Mouse (Mus musculus) forebrain, embryonic 11.5 days (tissue): ENCODE data around the gene Megf11. TPM values are rescaled to one million over a fixed set of nuclear protein-coding genes. Genes with fewer than 3 reads are reported as not detected.

Source experiments
- ATAC-seq: fragments of 200-750 bp; cut with Nextera tagmentation; replicated peaks from 2 replicates; pipeline ENCODE4 v1.8.0; 2017; ENCODE audit warnings: moderate TSS enrichment; ENCODE audit not compliant: low FRiP score
- DNase-seq: peaks from one replicate; pipeline ENCODE4 v3.0.0-alpha.2; 2017; ENCODE audit warnings: low spot score
- H3K27ac ChIP-seq: fragments of 300-500 bp; sonication (generic); 2 replicates; pipeline ENCODE4 v1.5.1; 2014; ENCODE audit warnings: low read depth, low read length
- H3K27me3 ChIP-seq: fragments of 300-500 bp; sonication (generic); 2 replicates; pipeline ENCODE4 v1.6.1; 2014; ENCODE audit warnings: mild to moderate bottlenecking, low read length, mixed read lengths; ENCODE audit not compliant: control insufficient read depth, insufficient read depth
- H3K36me3 ChIP-seq: fragments of 300-500 bp; sonication (generic); 2 replicates; pipeline ENCODE4 v1.6.1; 2014; ENCODE audit warnings: mild to moderate bottlenecking, low read length, moderate library complexity, mixed read lengths; ENCODE audit not compliant: control insufficient read depth, insufficient read depth
- H3K4me1 ChIP-seq: fragments of 300-500 bp; sonication (generic); replicated peaks from 2 replicates; pipeline ENCODE4 v1.6.1; 2014; ENCODE audit warnings: low read length, mixed read lengths; ENCODE audit not compliant: control insufficient read depth, insufficient read depth
- H3K4me2 ChIP-seq: fragments of 300-500 bp; sonication (generic); 2 replicates; pipeline ENCODE4 v1.6.1; 2014; ENCODE audit warnings: low read depth, mild to moderate bottlenecking, low read length, moderate library complexity, mixed read lengths; ENCODE audit not compliant: severe bottlenecking
- H3K4me3 ChIP-seq: fragments of 300-500 bp; sonication (generic); 2 replicates; pipeline ENCODE4 v1.5.1; 2014; ENCODE audit warnings: low read depth, low read length
- H3K9ac ChIP-seq: fragments of 300-500 bp; sonication (generic); 2 replicates; pipeline ENCODE4 v1.6.1; 2014; ENCODE audit warnings: low read length
- H3K9me3 ChIP-seq: fragments of 300-500 bp; sonication (generic); 2 replicates; pipeline ENCODE4 v1.6.1; 2016; ENCODE audit warnings: low read length, mixed read lengths; ENCODE audit not compliant: control insufficient read depth
- WGBS: fragments of 180-500 bp; shearing (Covaris S2); extraction: QIAGEN DNeasy Blood & Tissue Kit; methylation state at CpG from one replicate; pipeline ENCODE4 v1.1.7; 2014; 5-methylcytosine and 5-hydroxymethylcytosine counted together
- polyA plus RNA-seq: library from polyadenylated mRNA; unstranded; fragments of >200 nt; fragmentation: Nextera tagmentation; extraction: Ambion mirVana; gene quantifications from 2 replicates; pipeline ENCODE4 v1.2.1, GENCODE M21; 2014

Megf11 gene
- polyA plus RNA-seq, 1 experiment from 2014 or later = 3.3 TPM

GRCm38 (mm10) chr9:64347377-64347776 lies 38.0 kb upstream of the Megf11 start:
- ATAC-seq = no peak
- Histone ChIP-seq H3K4me1 (no peaks in the 10 kb centered on the region), H3K27ac (no peak overlapping the region), H3K4me3 (no peak overlapping the region), H3K4me2 (no peak overlapping the region), H3K27me3 (no peaks in the 10 kb centered on the region), H3K9ac (no peak overlapping the region), H3K9me3 (no peaks in the 10 kb centered on the region), H3K36me3 (no peaks in the 10 kb centered on the region)
- no peak for DNase-seq
- 0% methylated on average over 1 of the region's 1 CpGs for WGBS

DNA sequence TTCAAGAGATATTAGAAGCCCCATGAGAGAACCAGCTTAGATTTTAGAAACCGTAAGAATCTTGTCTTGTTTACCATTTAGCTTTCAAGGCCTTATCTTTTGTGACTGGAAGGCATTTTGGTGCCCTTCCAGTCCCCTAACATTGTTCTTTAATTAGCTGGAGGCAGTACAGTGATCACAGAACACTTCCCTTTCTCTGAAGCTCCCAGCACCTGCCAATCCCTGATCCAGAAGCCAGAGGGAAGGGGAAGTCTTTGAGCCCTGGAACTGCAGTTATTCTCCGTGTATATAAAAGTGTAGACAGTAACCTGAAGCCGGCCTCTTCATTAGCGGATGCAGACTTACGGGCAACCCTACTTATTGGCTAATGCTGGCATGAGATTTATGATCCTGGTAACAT lies 35.9 kb upstream of the Megf11 start:
- Histone ChIP-seq H3K4me3 (no peak overlapping the region), H3K27ac (no peak overlapping the region), H3K9me3 (no peaks in the 10 kb centered on the region), H3K9ac (no peak overlapping the region), H3K27me3 (no peaks in the 10 kb centered on the region), H3K4me2 (no peak overlapping the region), H3K36me3 (no peaks in the 10 kb centered on the region), H3K4me1 (no peaks in the 10 kb centered on the region)
- WGBS = 75% methylated on average over 5 of the region's 5 CpGs
- no peak for DNase-seq
- ATAC-seq = no peak

DNA sequence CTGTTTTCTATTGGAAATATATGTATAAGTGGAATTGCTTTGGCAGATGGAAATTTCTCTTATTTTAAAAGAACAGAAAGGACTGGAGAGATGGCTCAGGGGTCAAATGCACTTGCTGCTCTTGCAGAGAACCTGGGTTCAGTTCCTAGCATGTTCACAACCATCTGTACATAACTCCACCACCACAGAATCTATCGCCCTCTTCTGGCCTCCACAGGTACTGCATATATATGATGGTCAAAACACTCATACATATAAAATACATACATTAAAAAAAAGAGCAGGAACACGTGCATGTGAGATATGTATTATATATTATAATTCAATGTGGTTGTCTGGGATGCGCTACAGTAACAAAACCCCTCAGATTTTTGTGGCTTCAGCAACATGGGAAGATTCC lies 34.2 kb upstream of the Megf11 start:
- no peaks in the 10 kb centered on the region for H3K9me3 ChIP-seq
- no peaks in the 10 kb centered on the region for H3K27me3 ChIP-seq
- ATAC-seq (no peak), DNase-seq (no peak)
- 47% methylated on average over 3 of the region's 3 CpGs for WGBS
- no peak overlapping the region for H3K4me2 ChIP-seq
- no peaks in the 10 kb centered on the region for H3K36me3 ChIP-seq
- no peak overlapping the region for H3K9ac ChIP-seq
- H3K4me3 ChIP-seq = no peak overlapping the region
- no peak overlapping the region for H3K27ac ChIP-seq
- no peaks in the 10 kb centered on the region for H3K4me1 ChIP-seq

DNA sequence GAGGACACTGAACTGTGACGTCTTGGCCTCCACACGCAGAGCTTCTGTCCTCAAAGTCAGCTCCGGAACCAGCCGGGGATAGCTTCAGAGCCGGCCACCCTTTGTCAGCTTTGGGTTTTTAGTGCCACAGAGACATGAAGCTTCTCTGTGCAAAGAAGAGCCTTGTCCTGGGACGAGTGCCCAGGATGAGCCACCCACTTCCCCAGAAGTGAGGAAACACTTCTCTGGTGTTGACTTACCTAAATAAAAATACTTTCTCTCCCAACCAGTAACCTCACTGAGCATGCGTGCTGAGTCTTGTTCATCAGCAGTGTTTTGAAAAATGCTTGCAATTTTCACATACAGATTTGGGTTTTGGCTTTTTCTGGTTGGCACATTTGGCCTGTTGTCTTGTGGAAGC lies 29.8 kb upstream of the Megf11 start:
- no peak overlapping the region for H3K4me2 ChIP-seq
- no peak for DNase-seq
- no peaks in the 10 kb centered on the region for H3K27me3 ChIP-seq
- 85% methylated on average over 7 of the region's 7 CpGs for WGBS
- no peaks in the 10 kb centered on the region for H3K36me3 ChIP-seq
- H3K27ac ChIP-seq = no peak overlapping the region
- no peak overlapping the region for H3K9ac ChIP-seq
- ATAC-seq = no peak
- no peaks in the 10 kb centered on the region for H3K4me1 ChIP-seq
- H3K9me3 ChIP-seq = no peaks in the 10 kb centered on the region
- H3K4me3 ChIP-seq = no peak overlapping the region

GRCm38 (mm10) chr9:64361231-64361950 lies 24.0 kb upstream of the Megf11 start:
- Histone ChIP-seq H3K4me1 (0 out of 2 replicates have a peak, but pooled peaks cover 3% of the 10 kb centered on the region), H3K36me3 (no peaks in the 10 kb centered on the region), H3K4me2 (no peak overlapping the region), H3K9me3 (no peaks in the 10 kb centered on the region), H3K27me3 (no peaks in the 10 kb centered on the region), H3K9ac (no peak overlapping the region), H3K4me3 (no peak overlapping the region), H3K27ac (no peak overlapping the region)
- 91% methylated on average over 9 of the region's 9 CpGs for WGBS
- no peak for ATAC-seq
- DNase-seq = no peak

DNA sequence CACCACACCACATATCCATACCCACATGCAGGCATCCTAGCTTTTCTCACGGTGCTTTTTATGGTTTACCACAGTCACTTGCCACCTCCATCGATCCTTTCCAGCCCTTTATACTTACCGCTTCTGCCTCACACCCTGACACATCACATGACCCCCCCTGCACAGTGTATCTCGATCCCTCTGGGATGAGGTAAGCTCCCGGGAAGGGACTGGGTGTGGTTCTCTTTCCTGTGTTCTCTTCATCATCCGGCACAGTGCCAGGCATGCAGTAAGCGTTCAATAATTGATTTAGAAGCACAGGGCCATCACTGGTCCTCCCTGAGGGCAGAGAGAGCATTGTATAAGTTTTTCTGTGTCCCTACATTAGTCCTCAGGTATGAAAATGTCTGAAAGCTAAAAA lies 15.6 kb upstream of the Megf11 start:
- no peaks in the 10 kb centered on the region for H3K27me3 ChIP-seq
- H3K4me1 ChIP-seq = 0 out of 2 replicates have a peak, but pooled peaks cover 3% of the 10 kb centered on the region
- no peak overlapping the region for H3K9ac ChIP-seq
- DNase-seq (no peak), ATAC-seq (no peak)
- no peak overlapping the region for H3K4me3 ChIP-seq
- no peaks in the 10 kb centered on the region for H3K36me3 ChIP-seq
- H3K9me3 ChIP-seq = no peaks in the 10 kb centered on the region
- no peak overlapping the region for H3K27ac ChIP-seq
- 82% methylated on average over 7 of the region's 7 CpGs for WGBS
- no peak overlapping the region for H3K4me2 ChIP-seq

GRCm38 (mm10) chr9:64371305-64371819 lies 14.1 kb upstream of the Megf11 start:
- H3K36me3 ChIP-seq = no peaks in the 10 kb centered on the region
- H3K27ac ChIP-seq = no peak overlapping the region
- H3K9me3 ChIP-seq = no peaks in the 10 kb centered on the region
- ATAC-seq = no peak
- no peak overlapping the region for H3K4me2 ChIP-seq
- no peak for DNase-seq
- no peak overlapping the region for H3K9ac ChIP-seq
- H3K4me3 ChIP-seq = no peak overlapping the region
- H3K4me1 ChIP-seq = no peaks in the 10 kb centered on the region
- 56% methylated on average over 11 of the region's 11 CpGs for WGBS
- no peaks in the 10 kb centered on the region for H3K27me3 ChIP-seq

GRCm38 (mm10) chr9:64376380-64376779 lies 9.0 kb upstream of the Megf11 start:
- no peak overlapping the region for H3K9ac ChIP-seq
- no peaks in the 10 kb centered on the region for H3K36me3 ChIP-seq
- H3K27ac ChIP-seq = no peak overlapping the region
- DNase-seq (no peak), ATAC-seq (no peak)
- no peaks in the 10 kb centered on the region for H3K9me3 ChIP-seq
- H3K4me2 ChIP-seq = no peak overlapping the region
- H3K4me1 ChIP-seq = no peaks in the 10 kb centered on the region
- H3K4me3 ChIP-seq = no peak overlapping the region
- no peaks in the 10 kb centered on the region for H3K27me3 ChIP-seq
- 92% methylated on average over 2 of the region's 2 CpGs for WGBS
